Mouse (Mus musculus) urinary bladder, postnatal 10 days (tissue): Measurements from ENCODE around the gene Nrxn2.

Experiments
- DNase-seq: peaks from one replicate; pipeline ENCODE4 v3.0.0; 2022; ENCODE audit warnings: low spot score

Gene Nrxn2

DNA sequence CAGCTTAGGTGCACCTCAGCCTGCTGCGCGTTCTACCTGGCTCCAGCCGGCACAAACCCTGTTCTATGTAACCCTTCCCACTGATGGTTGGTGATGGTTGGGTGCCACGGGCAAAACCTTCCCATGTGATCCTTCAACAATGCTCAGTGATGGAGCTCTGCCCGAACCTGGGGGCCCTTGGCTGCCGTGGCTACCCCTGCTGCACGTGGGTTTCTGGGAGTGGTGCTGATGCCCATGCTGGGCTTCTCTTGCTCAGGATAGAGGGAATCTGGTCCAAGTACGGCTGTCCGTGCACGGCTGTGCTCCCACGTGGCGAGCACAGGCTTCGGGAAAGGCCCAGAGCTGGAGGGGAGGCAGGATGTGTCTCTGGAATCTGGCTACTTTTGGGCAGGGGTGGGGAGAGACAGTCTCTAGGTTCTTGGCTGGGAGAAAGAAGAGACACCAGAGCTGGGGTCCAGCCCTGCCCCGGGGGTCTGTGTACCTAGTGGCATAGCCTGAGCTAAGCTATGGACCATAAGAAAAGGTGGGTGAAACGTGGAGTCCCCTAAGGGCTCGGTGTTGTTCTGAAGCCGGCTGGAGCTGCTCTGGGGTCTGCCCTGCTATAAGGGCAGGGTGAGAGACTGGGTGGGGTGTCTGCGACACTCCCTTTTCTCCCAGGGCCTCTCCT lies 76.1 kb downstream of the Nrxn2 start:
- no peak for DNase-seq

DNA sequence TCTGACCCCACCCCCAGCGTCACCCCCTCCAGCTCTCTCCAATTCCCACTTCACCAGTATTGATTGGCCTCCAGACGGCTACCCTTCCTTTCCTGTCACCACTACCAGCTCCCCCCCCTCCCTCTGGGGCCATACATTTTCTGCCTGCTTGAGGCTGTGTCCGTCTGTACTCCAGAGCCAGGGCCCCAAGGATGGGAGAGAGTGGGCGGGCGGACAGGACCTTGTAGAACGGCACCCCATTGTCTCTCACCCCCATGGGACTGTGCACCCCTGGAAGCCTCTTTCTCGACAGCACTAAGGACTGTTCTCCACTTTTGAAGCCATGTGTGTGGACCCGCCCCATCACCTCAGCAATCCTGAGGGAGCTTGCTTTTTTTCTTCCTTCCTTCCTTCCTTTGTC lies 77.2 kb downstream of the Nrxn2 start:
- no peak for DNase-seq

- DNase-seq = no peak
These were observed 78.1 kb downstream of the Nrxn2 start for GRCm38 (mm10) chr19:6496462-6497149.

- no peak for DNase-seq
These were observed 78.7 kb downstream of the Nrxn2 start for GRCm38 (mm10) chr19:6497150-6497801.

- DNase-seq = no peak
These were observed 79.3 kb downstream of the Nrxn2 start for GRCm38 (mm10) chr19:6497803-6498202.

DNA sequence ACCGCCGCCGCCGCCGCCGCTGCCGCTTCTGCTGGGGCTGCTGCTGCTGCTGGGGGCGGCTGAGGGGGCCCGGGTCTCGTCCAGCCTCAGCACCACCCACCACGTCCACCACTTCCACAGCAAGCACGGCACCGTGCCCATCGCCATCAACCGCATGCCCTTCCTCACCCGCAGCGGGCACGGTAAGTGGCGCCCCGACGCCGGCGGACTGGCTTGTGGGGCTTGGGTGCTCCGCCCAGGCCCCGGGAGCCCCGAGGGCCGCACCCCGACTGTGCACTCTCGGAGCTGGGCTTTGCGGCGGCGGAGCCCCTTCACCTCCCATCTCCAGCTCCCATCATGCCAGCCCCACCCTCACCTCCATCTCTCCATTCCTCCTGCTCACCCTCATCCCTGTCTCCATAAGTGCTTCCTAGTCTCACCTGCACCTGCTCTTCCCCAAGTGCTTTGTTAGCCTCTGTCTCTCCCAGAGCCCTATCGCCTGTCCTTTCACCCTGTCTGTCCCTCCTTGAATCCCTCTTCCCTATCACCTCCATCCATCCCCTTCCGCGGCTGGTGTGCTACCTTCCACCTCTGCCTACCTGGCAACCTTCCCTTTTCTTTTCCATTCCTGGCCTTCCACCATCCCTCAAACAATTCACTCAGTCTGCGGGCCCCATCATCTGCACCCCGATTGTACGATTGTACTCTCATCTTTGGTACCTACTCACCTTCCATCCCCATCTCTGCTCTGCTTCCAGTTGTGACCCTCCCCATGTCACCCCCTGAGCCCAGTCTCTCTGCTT lies 80.0 kb downstream of the Nrxn2 start:
- DNase-seq = no peak

- no peak for DNase-seq
These were observed 81.5 kb downstream of the Nrxn2 start for GRCm38 (mm10) chr19:6499860-6500635.

DNA sequence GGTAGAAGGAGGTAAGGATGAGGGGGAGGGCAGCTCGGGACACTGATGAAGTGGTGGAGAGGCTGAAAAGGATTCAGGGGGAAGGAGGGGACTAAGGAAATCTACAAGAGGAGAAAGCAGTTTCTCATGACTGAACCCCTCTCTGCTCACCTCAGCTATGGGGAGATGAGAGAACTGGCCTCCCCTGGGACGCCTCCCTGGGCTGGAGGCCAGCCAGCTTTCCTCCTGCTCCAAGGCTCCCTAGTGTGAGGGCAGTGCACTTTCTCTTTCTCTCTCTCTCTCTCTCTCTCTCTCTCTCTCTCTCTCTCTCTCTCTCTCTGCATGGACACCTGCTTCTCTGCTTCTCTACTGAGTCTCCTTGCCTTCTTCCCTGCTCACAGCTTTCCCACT lies 82.1 kb downstream of the Nrxn2 start:
- no peak for DNase-seq

- no peak for DNase-seq
These were observed 83.6 kb downstream of the Nrxn2 start for GRCm38 (mm10) chr19:6502035-6502541.

- DNase-seq = no peak
These were observed 84.2 kb downstream of the Nrxn2 start for GRCm38 (mm10) chr19:6502543-6503319.

DNA sequence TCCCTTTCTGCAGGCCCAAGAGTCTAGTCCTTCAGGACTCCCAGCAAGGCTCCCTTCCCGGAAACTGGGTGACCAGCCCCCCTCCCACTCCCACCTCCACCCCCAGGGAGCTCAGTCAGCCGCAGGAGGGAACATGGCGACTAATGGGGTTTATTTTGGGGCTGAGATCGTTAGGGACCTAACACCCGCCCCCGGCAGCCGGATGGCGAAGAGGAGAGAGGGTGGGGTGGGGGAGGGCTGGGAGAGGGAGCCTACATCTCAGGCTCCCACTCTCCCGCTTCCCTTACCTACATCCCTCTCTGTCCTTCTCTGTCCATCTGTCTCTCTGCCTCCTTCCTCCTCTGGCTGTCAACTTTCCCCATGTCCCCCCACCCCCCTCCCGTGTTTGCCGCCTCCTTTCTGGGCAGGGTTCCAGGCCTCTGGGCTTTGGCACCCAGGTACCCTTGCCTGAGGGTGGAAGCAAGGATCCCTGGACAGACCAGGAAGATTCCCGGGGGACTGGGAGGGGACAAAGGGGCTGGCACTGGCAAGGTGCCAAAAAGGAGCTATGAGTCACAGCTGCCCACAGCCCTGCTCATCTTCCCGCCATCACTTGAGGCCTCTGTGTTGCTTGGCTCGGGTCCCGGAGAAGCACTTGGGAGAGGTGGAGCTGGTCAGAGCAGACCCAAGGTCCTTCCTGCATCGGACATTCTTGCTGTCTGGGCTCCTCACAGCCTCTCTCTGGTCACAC lies 85.6 kb downstream of the Nrxn2 start:
- DNase-seq = no peak

DNA sequence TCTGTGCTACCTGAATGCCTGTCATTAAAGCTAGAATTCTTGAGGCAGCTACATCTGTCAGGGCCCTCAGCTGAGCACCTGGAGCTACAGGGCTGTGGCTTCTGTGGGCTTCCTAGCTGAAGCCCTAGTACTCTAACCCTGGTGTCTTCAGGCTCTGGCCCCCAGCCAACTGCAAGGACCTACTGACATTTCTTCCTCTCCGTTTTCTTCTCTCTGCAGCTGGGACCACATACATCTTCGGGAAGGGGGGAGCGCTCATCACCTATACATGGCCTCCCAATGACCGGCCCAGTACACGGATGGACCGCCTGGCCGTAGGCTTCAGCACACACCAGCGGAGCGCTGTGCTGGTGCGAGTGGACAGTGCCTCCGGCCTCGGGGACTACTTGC lies 86.1 kb downstream of the Nrxn2 start:
- DNase-seq = no peak

DNA sequence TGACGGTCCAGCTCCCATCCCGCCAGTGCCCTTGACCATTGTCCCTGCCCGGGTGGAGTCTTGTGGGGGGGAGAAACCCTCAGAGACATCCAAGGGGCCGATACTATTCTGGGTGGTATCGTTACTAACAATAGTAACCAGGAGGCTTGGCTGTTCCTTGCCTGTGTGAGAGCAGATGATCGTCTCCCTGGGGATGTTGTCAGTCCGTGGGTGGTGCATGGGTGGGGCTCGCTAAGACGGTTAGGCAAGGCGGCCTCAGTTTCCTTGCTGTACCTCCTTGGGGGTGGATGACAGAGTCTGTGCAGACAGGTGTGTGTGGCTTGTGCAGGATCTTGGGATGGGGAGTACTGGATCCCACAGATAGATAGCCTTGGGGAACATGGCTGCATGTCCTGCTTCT lies 88.9 kb downstream of the Nrxn2 start:
- no peak for DNase-seq

GRCm38 (mm10) chr19:6509881-6510280 lies 91.3 kb downstream of the Nrxn2 start:
- no peak for DNase-seq

GRCm38 (mm10) chr19:6510546-6510945 lies 92.0 kb downstream of the Nrxn2 start:
- no peak for DNase-seq

DNA sequence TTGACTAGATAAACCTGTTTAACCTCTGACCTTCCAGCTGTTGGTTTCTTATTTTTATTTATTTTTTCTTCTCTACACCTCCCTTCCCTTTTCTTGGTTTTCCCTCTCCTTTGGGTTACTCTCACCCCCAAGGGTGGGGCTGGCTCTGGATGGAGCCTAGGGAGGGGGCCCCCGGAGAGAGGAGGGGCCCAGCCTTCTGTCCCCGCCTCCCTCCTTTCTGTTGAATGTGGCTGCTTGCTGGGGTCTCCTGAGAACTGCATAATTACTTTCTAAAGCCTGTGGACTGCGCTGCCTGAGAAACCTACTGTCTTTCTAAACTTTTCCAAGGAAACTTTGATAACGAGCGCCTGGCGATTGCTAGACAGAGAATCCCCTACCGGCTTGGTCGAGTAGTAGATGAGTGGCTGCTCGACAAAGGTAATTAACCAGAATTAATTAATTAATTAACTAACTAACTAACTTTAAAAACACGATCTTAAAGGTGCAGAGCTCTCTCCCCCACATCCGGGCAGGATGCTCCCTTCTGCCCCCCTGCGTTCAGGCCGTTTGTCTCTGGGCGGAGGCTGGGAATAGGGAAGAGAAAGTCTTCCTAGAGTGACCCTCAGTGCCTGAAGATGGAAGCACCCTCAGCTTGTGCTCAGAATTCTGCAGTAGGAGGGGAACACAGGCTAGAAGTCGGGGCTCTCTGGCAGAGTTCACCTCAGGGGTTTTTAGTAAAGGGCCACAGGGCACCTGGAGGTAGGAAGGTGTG lies 95.0 kb downstream of the Nrxn2 start:
- no peak for DNase-seq

- DNase-seq = no peak
These were observed 96.4 kb downstream of the Nrxn2 start for GRCm38 (mm10) chr19:6514940-6515339.

DNA sequence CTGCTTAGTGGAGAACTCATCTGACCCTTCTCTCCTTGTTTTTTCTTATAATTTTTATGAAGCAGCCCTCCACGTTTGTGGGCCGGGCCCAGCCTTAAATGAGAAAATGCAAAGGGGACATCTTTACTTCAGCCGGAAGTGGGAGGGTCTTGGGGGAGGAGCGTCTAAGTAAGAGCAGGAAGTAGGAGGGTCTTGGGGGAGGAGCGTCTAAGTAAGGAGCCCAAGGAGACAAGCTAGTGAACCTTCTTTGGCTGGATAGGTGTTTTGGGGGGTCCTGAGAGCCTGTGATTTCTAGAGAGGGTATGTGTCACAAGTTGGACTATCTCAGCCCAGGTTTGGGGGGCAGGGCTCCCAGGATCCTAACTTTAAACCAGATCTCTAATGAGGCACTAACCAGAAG lies 96.9 kb downstream of the Nrxn2 start:
- DNase-seq = no peak

DNA sequence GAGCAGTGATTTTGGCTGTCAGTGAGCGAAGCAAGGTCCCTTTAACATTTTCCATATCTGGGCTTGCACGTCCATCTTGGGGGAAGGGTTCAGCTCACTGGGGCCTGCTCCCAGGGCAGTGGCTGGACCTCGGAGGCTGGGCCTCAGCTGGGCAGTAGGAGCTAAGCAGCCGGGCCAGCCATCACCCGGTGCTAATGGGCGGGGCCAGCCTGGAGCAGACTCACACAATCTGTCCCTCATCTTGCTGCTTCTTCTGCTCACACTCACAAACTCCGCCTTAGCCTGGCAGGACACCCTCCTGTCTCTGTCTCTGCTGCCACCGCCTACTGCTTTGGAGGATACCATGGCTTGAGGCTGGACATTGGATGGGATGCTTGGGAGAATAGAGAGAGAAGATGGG lies 97.6 kb downstream of the Nrxn2 start:
- no peak for DNase-seq
